Mouse (Mus musculus) liver, postnatal 0 days (tissue): ENCODE measurements around the gene Spp1.

Source experiments
- CTCF ChIP-seq: sonication (generic); IDR thresholded peaks from 2 replicates; pipeline ENCODE4 v1.5.1; 2016; ENCODE audit warnings: antibody characterized with exemption, low read depth
- EP300 ChIP-seq: IDR thresholded peaks from 2 replicates; pipeline ENCODE4 v1.6.1; 2016; ENCODE audit warnings: antibody characterized with exemption, low read depth, mild to moderate bottlenecking

GRCm38 (mm10) chr5:104433968-104434565 lies 851 bp upstream of the Spp1 start:
- TF ChIP-seq EP300: no peak
- no peak for TF ChIP-seq CTCF
